Mouse (Mus musculus) E14TG2a.4 (cell line): ENCODE data around the gene Tbc1d16.

Source experiments
- H3K27me3 ChIP-seq: 2 replicates; pipeline ENCODE4 v1.6.1; 2014; ENCODE audit warnings: low read length, control low read depth; ENCODE audit not compliant: insufficient read depth
- H3K36me3 ChIP-seq: 2 replicates; pipeline ENCODE4 v1.6.1; 2014; ENCODE audit warnings: low read length, control low read depth; ENCODE audit not compliant: insufficient read depth
- H3K4me1 ChIP-seq: replicated peaks from 2 replicates; pipeline ENCODE4 v1.6.1; 2014; ENCODE audit warnings: low read depth, low read length, control low read depth
- H3K4me3 ChIP-seq: replicated peaks from 2 replicates; pipeline ENCODE4 v1.5.1; 2014; ENCODE audit warnings: mild to moderate bottlenecking, low read length
- H3K9me3 ChIP-seq: 2 replicates; pipeline ENCODE4 v1.6.1; 2014; ENCODE audit warnings: low read length, control low read depth
- CTCF ChIP-seq: conservative IDR thresholded peaks from 2 replicates; pipeline ENCODE4 v1.5.1; 2014; ENCODE audit warnings: low read length
- NANOG ChIP-seq: IDR thresholded peaks from 2 replicates; pipeline ENCODE4 v1.6.1; 2014; ENCODE audit warnings: borderline replicate concordance, low read length, mixed read lengths
- POU5F1 ChIP-seq: IDR thresholded peaks from 2 replicates; pipeline ENCODE4 v1.6.1; 2014; ENCODE audit warnings: low read length, borderline replicate concordance

Tbc1d16 gene

DNA sequence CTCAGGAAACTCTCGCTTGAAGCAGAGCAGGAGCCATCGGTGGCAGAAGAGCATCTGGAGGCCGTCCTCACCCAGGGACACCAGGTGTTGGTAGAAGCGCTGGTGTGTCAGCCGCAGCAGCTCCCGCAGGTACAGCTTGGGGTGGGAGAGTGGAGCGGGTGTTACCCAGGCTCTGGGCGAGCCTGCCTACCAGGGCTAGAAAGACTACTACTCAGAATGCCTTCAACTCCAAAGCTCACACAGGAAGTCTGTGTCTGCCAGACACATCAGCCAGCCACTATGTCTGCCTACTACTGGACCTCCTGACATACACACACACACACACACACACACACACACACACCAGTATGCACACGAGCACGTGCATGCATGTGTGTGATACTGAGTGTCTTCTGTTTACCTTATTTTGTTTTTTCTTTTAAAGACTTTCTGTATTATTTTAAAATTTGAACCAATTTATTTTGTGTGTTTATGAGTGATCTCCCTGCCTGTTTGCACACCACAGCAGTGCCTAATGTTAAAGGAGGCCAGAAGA lies 77.2 kb downstream of the Tbc1d16 start:
- Histone ChIP-seq H3K4me1 (peaks cover 42% of the 10 kb centered on the region), H3K9me3 (no peaks in the 10 kb centered on the region), H3K36me3 (peaks cover 40% of the 10 kb centered on the region), H3K4me3 (no peak overlapping the region), H3K27me3 (peaks cover 86% of the 10 kb centered on the region)
- TF ChIP-seq POU5F1 (no peak), NANOG (no peak)

DNA sequence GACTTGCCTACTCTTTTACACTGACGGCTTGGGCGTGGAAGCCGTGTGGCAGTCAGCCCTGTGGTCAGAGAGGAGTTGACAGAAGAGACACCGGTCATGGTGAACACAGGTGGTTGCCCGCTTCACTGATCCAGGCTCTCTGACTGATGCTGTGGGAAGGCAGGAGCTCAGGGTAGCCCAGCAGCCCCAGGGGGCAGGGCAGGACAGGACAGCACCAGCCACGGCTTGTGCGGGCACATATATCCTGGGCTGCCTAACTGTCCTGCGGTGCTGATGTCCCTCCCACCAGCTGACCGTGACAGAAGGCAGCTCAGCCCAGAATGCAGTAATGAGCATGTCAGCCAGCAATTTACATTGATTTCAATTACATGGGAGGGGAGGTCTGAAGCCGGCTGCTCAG lies 77.9 kb downstream of the Tbc1d16 start:
- H3K36me3 ChIP-seq: peaks cover 40% of the 10 kb centered on the region
- H3K9me3 ChIP-seq: no peaks in the 10 kb centered on the region
- no peak for TF ChIP-seq NANOG
- no peak for TF ChIP-seq CTCF
- TF ChIP-seq POU5F1: no peak
- H3K4me3 ChIP-seq: no peak overlapping the region
- peaks cover 83% of the 10 kb centered on the region for H3K27me3 ChIP-seq
- peaks cover 40% of the 10 kb centered on the region for H3K4me1 ChIP-seq

GRCm38 (mm10) chr11:119148829-119149228 lies 79.5 kb downstream of the Tbc1d16 start:
- H3K36me3 ChIP-seq: peaks cover 27% of the 10 kb centered on the region
- TF ChIP-seq CTCF (no peak), POU5F1 (no peak), NANOG (no peak)
- H3K4me1 ChIP-seq: peaks cover 29% of the 10 kb centered on the region
- H3K9me3 ChIP-seq: no peaks in the 10 kb centered on the region
- peaks cover 76% of the 10 kb centered on the region for H3K27me3 ChIP-seq
- H3K4me3 ChIP-seq: no peak overlapping the region

DNA sequence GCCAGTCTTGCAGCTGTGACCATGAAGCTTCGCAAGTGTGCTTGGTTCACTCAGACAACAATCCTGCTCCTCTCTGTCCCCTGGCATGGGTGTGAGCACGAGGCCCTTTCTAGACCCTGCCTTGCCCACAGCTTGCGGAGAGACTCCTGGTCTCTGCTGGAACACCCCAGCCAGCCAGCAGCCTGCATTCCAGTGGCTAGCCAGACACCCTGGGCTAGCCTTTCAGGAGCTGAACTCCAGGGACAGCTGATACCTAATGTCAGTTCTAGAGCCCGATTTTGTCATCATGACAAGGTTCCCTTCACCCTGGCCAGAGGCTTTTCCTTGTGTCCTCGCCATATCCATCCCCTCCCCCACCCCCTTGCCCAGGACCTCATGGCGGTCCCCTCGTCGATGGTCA lies 81.1 kb downstream of the Tbc1d16 start:
- H3K9me3 ChIP-seq: no peaks in the 10 kb centered on the region
- H3K4me1 ChIP-seq: peaks cover 35% of the 10 kb centered on the region
- no peak for TF ChIP-seq CTCF
- no peak for TF ChIP-seq NANOG
- TF ChIP-seq POU5F1: no peak
- H3K4me3 ChIP-seq: no peak overlapping the region
- peaks cover 12% of the 10 kb centered on the region for H3K36me3 ChIP-seq
- H3K27me3 ChIP-seq: peaks cover 70% of the 10 kb centered on the region

- Histone ChIP-seq H3K4me3 (no peak overlapping the region), H3K9me3 (no peaks in the 10 kb centered on the region), H3K27me3 (peaks cover 70% of the 10 kb centered on the region), H3K36me3 (peaks cover 12% of the 10 kb centered on the region), H3K4me1 (peaks cover 35% of the 10 kb centered on the region)
- TF ChIP-seq NANOG (no peak), CTCF (no peak), POU5F1 (no peak)
Measured at GRCm38 (mm10) chr11:119146140-119146539, 82.2 kb downstream of the Tbc1d16 start.

GRCm38 (mm10) chr11:119144801-119145475 lies 83.4 kb downstream of the Tbc1d16 start:
- Histone ChIP-seq H3K9me3 (no peaks in the 10 kb centered on the region), H3K4me3 (no peak overlapping the region), H3K36me3 (peaks cover 12% of the 10 kb centered on the region), H3K27me3 (peaks cover 71% of the 10 kb centered on the region), H3K4me1 (peaks cover 28% of the 10 kb centered on the region)
- no peak for TF ChIP-seq POU5F1
- TF ChIP-seq CTCF: no peak
- no peak for TF ChIP-seq NANOG

- H3K27me3 ChIP-seq: peaks cover 71% of the 10 kb centered on the region
- no peak for TF ChIP-seq CTCF
- TF ChIP-seq POU5F1: no peak
- TF ChIP-seq NANOG: no peak
- H3K4me3 ChIP-seq: no peak overlapping the region
- peaks cover 28% of the 10 kb centered on the region for H3K4me1 ChIP-seq
- peaks cover 4% of the 10 kb centered on the region; the same call in 1 of the 2 replicates for H3K36me3 ChIP-seq
- no peaks in the 10 kb centered on the region for H3K9me3 ChIP-seq
Measured at GRCm38 (mm10) chr11:119143376-119144002, 84.8 kb downstream of the Tbc1d16 start.

GRCm38 (mm10) chr11:119142615-119143014 lies 85.7 kb downstream of the Tbc1d16 start:
- peaks cover 25% of the 10 kb centered on the region for H3K4me1 ChIP-seq
- H3K4me3 ChIP-seq: no peak overlapping the region
- H3K36me3 ChIP-seq: peaks cover 3% of the 10 kb centered on the region; the same call in 1 of the 2 replicates
- H3K9me3 ChIP-seq: no peaks in the 10 kb centered on the region
- H3K27me3 ChIP-seq: peaks cover 70% of the 10 kb centered on the region
- no peak for TF ChIP-seq CTCF
- TF ChIP-seq POU5F1: no peak
- TF ChIP-seq NANOG: no peak

DNA sequence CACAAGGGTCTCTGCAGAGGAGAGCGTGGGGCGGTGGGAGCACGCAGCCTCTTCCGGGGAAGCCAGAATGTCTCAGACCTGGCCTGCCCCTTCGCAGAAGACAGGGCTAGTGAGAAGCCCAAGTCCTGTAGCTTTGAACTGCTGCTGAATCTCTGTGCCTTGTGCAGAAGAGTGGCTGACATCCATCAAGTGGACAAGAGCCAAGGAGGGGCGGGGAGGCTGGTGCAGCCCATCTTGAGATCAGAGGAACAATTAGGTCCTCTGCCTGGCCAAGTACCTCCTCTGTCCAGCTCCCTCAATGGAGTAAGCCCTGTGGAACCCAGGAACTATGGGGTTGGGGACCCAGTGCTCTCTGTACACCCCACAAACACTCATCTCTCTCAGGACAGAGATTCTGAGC lies 89.3 kb downstream of the Tbc1d16 start:
- peaks cover 8% of the 10 kb centered on the region; the same call in 1 of the 2 replicates for H3K4me1 ChIP-seq
- TF ChIP-seq CTCF (no peak), POU5F1 (no peak), NANOG (no peak)
- H3K27me3 ChIP-seq: peaks cover 87% of the 10 kb centered on the region
- H3K36me3 ChIP-seq: no peaks in the 10 kb centered on the region
- no peak overlapping the region for H3K4me3 ChIP-seq
- H3K9me3 ChIP-seq: no peaks in the 10 kb centered on the region
